Mouse (Mus musculus): ENCODE measurements around the gene 1700017B05Rik. TPM values are rescaled to one million over a fixed set of nuclear protein-coding genes. Genes with fewer than 3 reads are reported as not detected.
"Not testable (repeated sequence)": the region's sequence is repeated elsewhere in the genome, so short reads cannot be mapped to it uniquely, and the experiment has no call there.

Gene 1700017B05Rik
- total and polyA plus RNA-seq, 2 experiments from 2014 or later: 5.2 to 14.7 TPM

GRCm38 (mm10) chr9:57231536-57232255, 30.7 kb downstream of the 1700017B05Rik start:
- ATAC-seq (no peak), DNase-seq (ENCODE audit: low spot score) (no peak)
- H3K27ac ChIP-seq: no peak overlapping the region
- H3K27me3 ChIP-seq (ENCODE audit: insufficient read depth, low read length): no peaks in the 10 kb centered on the region
- no peaks in the 10 kb centered on the region for H3K4me1 ChIP-seq (ENCODE audit: insufficient read depth, low read length)
- H3K4me3 ChIP-seq (ENCODE audit: low read length): no peak overlapping the region
- TF ChIP-seq CTCF (IDR thresholded peaks at IDR 0.05; ENCODE audit: low read depth): no peak
- WGBS: 79% methylated on average over 8 of the region's 8 CpGs
- H3K9me3 ChIP-seq (ENCODE audit: low read length): no peaks in the 10 kb centered on the region
- no peak overlapping the region for H3K4me2 ChIP-seq (ENCODE audit: low read depth, low read length)
- H3K36me3 ChIP-seq (ENCODE audit: insufficient read depth, low read length): no peaks in the 10 kb centered on the region
- H3K9ac ChIP-seq (replicated peaks; ENCODE audit: low read length): no peak overlapping the region

- WGBS: 67% methylated on average over 9 of the region's 9 CpGs
- H3K36me3 ChIP-seq (ENCODE audit: insufficient read depth, low read length): no peaks in the 10 kb centered on the region
- no peak overlapping the region for H3K9ac ChIP-seq (replicated peaks; ENCODE audit: low read length)
- H3K4me3 ChIP-seq (ENCODE audit: low read length): no peak overlapping the region
- H3K27ac ChIP-seq: no peak overlapping the region
- H3K27me3 ChIP-seq (ENCODE audit: insufficient read depth, low read length): no peaks in the 10 kb centered on the region
- H3K4me2 ChIP-seq (ENCODE audit: low read depth, low read length): no peak overlapping the region
- DNase-seq (ENCODE audit: low spot score): no peak
- H3K9me3 ChIP-seq (ENCODE audit: low read length): no peaks in the 10 kb centered on the region
- no peak for TF ChIP-seq CTCF (IDR thresholded peaks at IDR 0.05; ENCODE audit: low read depth)
- no peaks in the 10 kb centered on the region for H3K4me1 ChIP-seq (ENCODE audit: insufficient read depth, low read length)
- ATAC-seq: no peak
These were observed 32.1 kb downstream of the 1700017B05Rik start for GRCm38 (mm10) chr9:57230146-57230783.

DNA sequence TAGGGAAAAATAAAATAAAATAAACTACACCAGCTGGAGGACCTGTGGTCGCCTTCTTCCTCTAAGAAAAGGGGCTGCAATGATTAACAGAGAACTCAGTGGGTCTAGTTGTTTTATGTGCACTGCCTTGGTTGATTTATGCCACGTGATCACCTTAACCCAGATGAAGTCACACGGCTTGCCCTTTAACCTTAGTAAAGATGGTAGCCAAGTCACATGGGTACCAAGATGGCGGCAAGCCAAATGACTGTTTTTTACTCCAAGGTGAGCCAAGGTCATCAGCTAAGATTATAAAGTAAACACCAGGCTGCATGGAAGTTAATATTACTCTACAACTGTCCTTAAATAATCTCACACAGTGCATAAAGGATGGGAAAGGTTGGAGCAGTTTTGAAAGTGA, 32.7 kb downstream of the 1700017B05Rik start:
- H3K4me3 ChIP-seq (ENCODE audit: low read length): no peak overlapping the region
- no peaks in the 10 kb centered on the region for H3K9me3 ChIP-seq (ENCODE audit: low read length)
- H3K27me3 ChIP-seq (ENCODE audit: insufficient read depth, low read length): no peaks in the 10 kb centered on the region
- no peak overlapping the region for H3K4me2 ChIP-seq (ENCODE audit: low read depth, low read length)
- no peaks in the 10 kb centered on the region for H3K4me1 ChIP-seq (ENCODE audit: insufficient read depth, low read length)
- ATAC-seq (no peak), DNase-seq (ENCODE audit: low spot score) (no peak)
- no peak overlapping the region for H3K9ac ChIP-seq (replicated peaks; ENCODE audit: low read length)
- WGBS: 86% methylated on average over 4 of the region's 4 CpGs
- no peak overlapping the region for H3K27ac ChIP-seq
- H3K36me3 ChIP-seq (ENCODE audit: insufficient read depth, low read length): no peaks in the 10 kb centered on the region
- no peak for TF ChIP-seq CTCF (IDR thresholded peaks at IDR 0.05; ENCODE audit: low read depth)

DNA sequence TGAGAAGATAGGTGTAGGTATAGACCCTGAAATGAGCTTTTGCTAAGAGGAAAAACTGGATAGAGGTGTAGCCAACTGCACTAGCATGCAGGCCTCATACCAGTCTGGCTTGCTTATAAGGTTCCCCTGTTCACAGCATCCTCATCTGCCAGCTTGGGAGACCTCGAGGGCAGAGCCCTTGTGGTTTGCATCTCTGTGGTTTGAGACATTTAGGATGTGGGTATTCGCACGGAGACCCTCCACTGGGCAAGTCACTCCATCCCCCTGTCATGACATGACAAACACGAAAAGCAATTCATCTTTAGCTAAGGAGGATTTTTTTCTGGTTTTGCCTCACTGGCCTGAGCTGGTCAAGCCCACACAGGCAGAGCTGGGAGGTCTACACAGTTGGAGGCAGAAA, 34.2 kb downstream of the 1700017B05Rik start:
- no peak for ATAC-seq
- no peak overlapping the region for H3K27ac ChIP-seq
- no peak overlapping the region for H3K4me2 ChIP-seq (ENCODE audit: low read depth, low read length)
- DNase-seq (ENCODE audit: low spot score): no peak
- H3K27me3 ChIP-seq (ENCODE audit: insufficient read depth, low read length): no peaks in the 10 kb centered on the region
- H3K9ac ChIP-seq (replicated peaks; ENCODE audit: low read length): no peak overlapping the region
- no peak overlapping the region for H3K4me3 ChIP-seq (ENCODE audit: low read length)
- no peaks in the 10 kb centered on the region for H3K4me1 ChIP-seq (ENCODE audit: insufficient read depth, low read length)
- 76% methylated on average over 4 of the region's 4 CpGs for WGBS
- no peak for TF ChIP-seq CTCF (IDR thresholded peaks at IDR 0.05; ENCODE audit: low read depth)
- no peaks in the 10 kb centered on the region for H3K9me3 ChIP-seq (ENCODE audit: low read length)
- no peaks in the 10 kb centered on the region for H3K36me3 ChIP-seq (ENCODE audit: insufficient read depth, low read length)

DNA sequence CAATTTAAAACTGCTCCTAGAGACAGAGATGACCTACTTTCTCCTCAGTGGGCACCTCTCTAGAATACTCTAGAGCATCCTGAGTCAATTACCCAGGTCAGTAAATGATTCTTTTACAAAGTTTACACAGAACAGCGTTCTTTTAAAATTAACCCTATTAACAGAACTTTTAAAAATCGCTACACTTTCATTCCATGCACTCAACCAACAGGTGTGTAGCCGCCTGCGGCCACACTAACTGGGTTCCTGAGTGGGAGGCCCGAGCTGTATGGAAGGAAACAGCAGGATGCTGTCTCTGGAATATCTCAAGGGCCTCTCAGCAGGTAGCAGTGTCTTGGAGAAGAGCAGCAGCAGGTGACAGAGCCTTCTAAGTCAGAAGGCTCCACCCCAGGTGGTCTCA, 35.2 kb downstream of the 1700017B05Rik start:
- Histone ChIP-seq H3K9me3 (ENCODE audit: low read length) (no peaks in the 10 kb centered on the region), H3K36me3 (ENCODE audit: insufficient read depth, low read length) (no peaks in the 10 kb centered on the region), H3K9ac (replicated peaks; ENCODE audit: low read length) (no peak overlapping the region), H3K27ac (no peak overlapping the region), H3K27me3 (ENCODE audit: insufficient read depth, low read length) (no peaks in the 10 kb centered on the region), H3K4me1 (ENCODE audit: insufficient read depth, low read length) (no peaks in the 10 kb centered on the region), H3K4me3 (ENCODE audit: low read length) (no peak overlapping the region), H3K4me2 (ENCODE audit: low read depth, low read length) (no peak overlapping the region)
- TF ChIP-seq CTCF (IDR thresholded peaks at IDR 0.05; ENCODE audit: low read depth): no peak
- ATAC-seq: no peak
- no peak for DNase-seq (ENCODE audit: low spot score)
- WGBS: 66% methylated on average over 5 of the region's 5 CpGs

DNA sequence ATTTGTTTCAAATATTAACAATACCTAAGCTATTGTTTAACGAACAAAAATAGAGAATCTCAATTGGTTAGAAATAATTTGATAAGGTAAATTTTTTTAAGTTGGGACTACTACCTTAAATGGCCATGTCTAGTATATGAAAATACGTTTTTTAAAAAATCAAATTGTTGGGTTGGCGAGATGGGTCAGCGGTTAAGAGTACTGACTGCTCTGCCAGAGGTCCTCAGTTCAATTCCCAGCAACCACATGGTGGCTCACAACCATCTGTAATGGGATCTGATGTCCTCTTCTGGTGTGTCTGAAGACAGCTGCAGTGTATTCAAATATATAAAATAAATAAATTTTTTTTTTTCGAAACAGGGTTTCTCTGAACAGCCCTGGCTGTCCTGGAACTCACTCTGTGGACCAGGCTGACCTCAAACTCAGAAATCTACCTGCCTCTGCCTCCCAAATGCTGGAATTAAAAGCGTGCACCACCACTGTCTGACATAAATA, 35.7 kb downstream of the 1700017B05Rik start:
- H3K36me3 ChIP-seq (ENCODE audit: insufficient read depth, low read length); ATAC-seq; DNase-seq (ENCODE audit: low spot score); H3K27me3 ChIP-seq (ENCODE audit: insufficient read depth, low read length); H3K9me3 ChIP-seq (ENCODE audit: low read length); H3K27ac ChIP-seq; H3K4me3 ChIP-seq (ENCODE audit: low read length); H3K4me2 ChIP-seq (ENCODE audit: low read depth, low read length); H3K4me1 ChIP-seq (ENCODE audit: insufficient read depth, low read length); H3K9ac ChIP-seq (replicated peaks; ENCODE audit: low read length): not testable (repeated sequence)
- WGBS: 87% methylated on average over 6 of the region's 6 CpGs

All from hindbrain, postnatal 0 days (tissue).